Mouse (Mus musculus): ENCODE results near the gene Zfp629.

- no peak for TF ChIP-seq CTCF (conservative IDR thresholded peaks at IDR 0.05; ENCODE audit: low read length)
- TF ChIP-seq POU5F1 (IDR thresholded peaks at IDR 0.05; ENCODE audit: borderline replicate concordance, low read length): no peak
Measured at GRCm38 (mm10) chr7:127561340-127561858, 54.2 kb downstream of the Zfp629 start, which contains the start of gene Tmem265.

Measured in E14TG2a.4 (cell line).